ENCODE assay signal across 28 mouse cellular contexts in the genomic region with DNA sequence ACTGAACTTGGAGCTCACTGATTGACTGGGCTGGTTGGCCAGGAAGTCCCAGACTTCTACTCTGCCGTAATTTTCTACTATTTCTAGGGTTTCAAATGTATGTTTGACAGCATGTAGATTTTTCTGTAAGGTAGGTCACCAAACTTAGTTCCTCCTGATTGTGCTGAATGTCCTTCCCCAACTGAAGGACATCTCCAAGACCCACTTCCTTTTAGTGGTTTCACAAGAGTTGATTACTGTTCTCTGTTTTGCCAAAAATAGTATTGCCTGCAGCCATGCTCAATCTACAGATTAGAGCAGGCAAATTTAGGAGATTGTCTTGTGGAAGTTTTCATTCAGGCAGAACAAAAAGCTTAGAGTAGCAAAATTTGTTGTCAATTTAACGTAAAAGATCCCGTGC.
"Had no signal": no experiment of that assay in that cellular context is flagged by ENCODE, and none has a peak within 500 bp of the region (broad histone marks: within the 10 kb centered on the region; RNA-seq: fewer than 3 reads in every experiment).

No protein-coding gene starts in this region.

- H3K27me3 ChIP-seq: heart, embryonic 12.5 days; hindbrain, embryonic 12.5 days; intestine, embryonic 15.5 days; kidney, embryonic 15.5 days; limb, embryonic 12.5 days; liver, embryonic 13.5 days had no signal

- DNase-seq: gastrocnemius, postnatal 14 days; gastrocnemius, postnatal 36 days; heart, adult 18-20 months; heart, postnatal 10 days; heart, postnatal 4 days; kidney, adult 2 months; kidney, adult 9 months; kidney, postnatal 14 days; kidney, postnatal 36 days; layer of hippocampus, adult 9-11 months; layer of hippocampus, postnatal 36 days; liver; liver, embryonic 13.5 days had no signal

- H3K9me3 ChIP-seq: heart, embryonic 10.5 days; heart, embryonic 12.5 days; hindbrain, embryonic 10.5 days; hindbrain, embryonic 12.5 days; intestine, embryonic 15.5 days; kidney, embryonic 15.5 days; limb, embryonic 10.5 days; limb, embryonic 12.5 days; liver, embryonic 13.5 days had no signal

- H3K4me1 ChIP-seq: heart, embryonic 10.5 days; heart, embryonic 12.5 days; hindbrain, embryonic 10.5 days; hindbrain, embryonic 12.5 days; intestine, embryonic 15.5 days; kidney, embryonic 15.5 days; limb, embryonic 10.5 days; limb, embryonic 12.5 days; liver, embryonic 13.5 days had no signal

- H3K4me3 ChIP-seq: heart, embryonic 10.5 days; heart, embryonic 12.5 days; hindbrain, embryonic 10.5 days; hindbrain, embryonic 12.5 days; intestine, embryonic 15.5 days; kidney, embryonic 15.5 days; left cerebral cortex, adult 2 months; limb, embryonic 10.5 days; limb, embryonic 12.5 days; liver, embryonic 13.5 days had no signal

- H3K4me2 ChIP-seq: heart, embryonic 12.5 days; hindbrain, embryonic 12.5 days; hindbrain, embryonic 14.5 days; intestine, embryonic 15.5 days; kidney, embryonic 15.5 days; limb, embryonic 12.5 days; liver, embryonic 11.5 days; liver, embryonic 13.5 days had no signal

- H3K27ac ChIP-seq: heart, embryonic 10.5 days; hindbrain, embryonic 10.5 days; hindbrain, embryonic 12.5 days; hindbrain, embryonic 14.5 days; intestine, embryonic 15.5 days; kidney, embryonic 15.5 days; kidney, postnatal 0 days; left cerebral cortex, adult 2 months; limb, embryonic 10.5 days; limb, embryonic 12.5 days; liver, embryonic 13.5 days had no signal

- H3K36me3 ChIP-seq: heart, embryonic 10.5 days; heart, embryonic 12.5 days; hindbrain, embryonic 10.5 days; hindbrain, embryonic 12.5 days; intestine, embryonic 15.5 days; kidney, embryonic 15.5 days; limb, embryonic 10.5 days; limb, embryonic 12.5 days; liver, embryonic 13.5 days had no signal

- H3K9ac ChIP-seq: heart, embryonic 12.5 days; hindbrain, embryonic 12.5 days; hindbrain, embryonic 14.5 days; intestine, embryonic 15.5 days; kidney, embryonic 15.5 days; limb, embryonic 12.5 days; liver, embryonic 13.5 days had no signal

- ATAC-seq: hindbrain, embryonic 16.5 days; inflammation-experienced regulatory T-cells, adult 6 months; intestine, embryonic 15.5 days; intestine, postnatal 0 days had no signal
